Mouse (Mus musculus): Measurements from ENCODE around the gene Klk1b1. TPM values are rescaled to one million over a fixed set of nuclear protein-coding genes. Genes with fewer than 3 reads are reported as not detected.

Klk1b1 gene
- not detected in 2 replicates for polyA plus RNA-seq (2015; fragmentation: Nextera tagmentation; extraction: Ambion mirVana)

DNA sequence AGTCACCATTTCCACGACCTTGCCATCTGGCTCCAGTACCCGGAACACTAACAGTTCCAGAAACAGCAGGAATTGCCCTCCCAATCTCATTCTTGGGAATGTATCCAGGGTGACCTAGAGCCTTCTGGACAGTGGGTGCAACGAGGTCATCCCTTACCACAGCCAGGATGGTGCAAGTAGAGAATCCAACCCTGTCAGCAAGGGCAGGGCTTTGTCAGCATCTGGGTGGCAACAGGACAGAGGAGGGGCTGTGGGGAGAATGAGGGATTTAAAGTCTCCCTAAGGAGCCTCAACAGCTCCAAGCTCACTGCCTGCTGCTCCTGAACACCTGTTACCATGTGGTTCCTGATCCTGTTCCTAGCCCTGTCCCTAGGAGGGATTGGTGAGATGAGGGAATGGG lies at the start of gene Klk1b1:
Klk1b1 (plus strand) TSS at position 301 of the 400 bp plus-strand sequence.
- no peak for ATAC-seq
- no peak within 1 kb of the TSS for H3K27ac ChIP-seq (ENCODE audit: low read length)
- no peak within 1 kb of the TSS for H3K9ac ChIP-seq (ENCODE audit: low read depth, low read length)
- no peak within 1 kb of the TSS for H3K4me3 ChIP-seq (ENCODE audit: low read length)
- H3K4me2 ChIP-seq (ENCODE audit: low read depth, low read length), result no peak within 1 kb of the TSS
- no peaks in the 10 kb centered on the region for H3K36me3 ChIP-seq (ENCODE audit: control insufficient read depth, insufficient read depth, low read length)
- no peaks in the 10 kb centered on the region for H3K4me1 ChIP-seq (ENCODE audit: control insufficient read depth, insufficient read depth, low read length)
- H3K27me3 ChIP-seq (replicated peaks; ENCODE audit: control insufficient read depth, insufficient read depth, low read length), result no peaks in the 10 kb centered on the region
- 67% methylated on average over 3 of the region's 3 CpGs for WGBS
- H3K9me3 ChIP-seq (ENCODE audit: control insufficient read depth, low read length), result no peaks in the 10 kb centered on the region

- Histone ChIP-seq H3K27ac (ENCODE audit: low read length) (no peak overlapping the region), H3K9me3 (ENCODE audit: control insufficient read depth, low read length) (no peaks in the 10 kb centered on the region), H3K4me3 (ENCODE audit: low read length) (no peak overlapping the region), H3K4me2 (ENCODE audit: low read depth, low read length) (no peak overlapping the region), H3K36me3 (ENCODE audit: control insufficient read depth, insufficient read depth, low read length) (no peaks in the 10 kb centered on the region), H3K9ac (ENCODE audit: low read depth, low read length) (no peak overlapping the region), H3K27me3 (replicated peaks; ENCODE audit: control insufficient read depth, insufficient read depth, low read length) (no peaks in the 10 kb centered on the region), H3K4me1 (ENCODE audit: control insufficient read depth, insufficient read depth, low read length) (no peaks in the 10 kb centered on the region)
- no peak for ATAC-seq
- WGBS, result 87% methylated on average over 13 of the region's 13 CpGs
Measured at GRCm38 (mm10) chr7:43918426-43918825, 48.1 kb upstream of the Klk1b1 start.

GRCm38 (mm10) chr7:43918871-43919270 lies 47.7 kb upstream of the Klk1b1 start:
- H3K9me3 ChIP-seq (ENCODE audit: control insufficient read depth, low read length), result no peaks in the 10 kb centered on the region
- no peak overlapping the region for H3K4me3 ChIP-seq (ENCODE audit: low read length)
- no peaks in the 10 kb centered on the region for H3K27me3 ChIP-seq (replicated peaks; ENCODE audit: control insufficient read depth, insufficient read depth, low read length)
- H3K36me3 ChIP-seq (ENCODE audit: control insufficient read depth, insufficient read depth, low read length), result no peaks in the 10 kb centered on the region
- H3K4me2 ChIP-seq (ENCODE audit: low read depth, low read length), result no peak overlapping the region
- no peaks in the 10 kb centered on the region for H3K4me1 ChIP-seq (ENCODE audit: control insufficient read depth, insufficient read depth, low read length)
- no peak for ATAC-seq
- no peak overlapping the region for H3K27ac ChIP-seq (ENCODE audit: low read length)
- 67% methylated on average over 8 of the region's 8 CpGs for WGBS
- H3K9ac ChIP-seq (ENCODE audit: low read depth, low read length), result no peak overlapping the region

- Histone ChIP-seq H3K4me1 (ENCODE audit: control insufficient read depth, insufficient read depth, low read length) (no peaks in the 10 kb centered on the region), H3K4me2 (ENCODE audit: low read depth, low read length) (no peak overlapping the region), H3K27ac (ENCODE audit: low read length) (no peak overlapping the region), H3K4me3 (ENCODE audit: low read length) (no peak overlapping the region), H3K9ac (ENCODE audit: low read depth, low read length) (no peak overlapping the region), H3K9me3 (ENCODE audit: control insufficient read depth, low read length) (no peaks in the 10 kb centered on the region), H3K36me3 (ENCODE audit: control insufficient read depth, insufficient read depth, low read length) (no peaks in the 10 kb centered on the region), H3K27me3 (replicated peaks; ENCODE audit: control insufficient read depth, insufficient read depth, low read length) (no peaks in the 10 kb centered on the region)
- WGBS, result 26% methylated on average over 14 of the region's 14 CpGs
- peak; percentile 89 for ATAC-seq
Measured at GRCm38 (mm10) chr7:43919559-43920451, 46.7 kb upstream of the Klk1b1 start.

DNA sequence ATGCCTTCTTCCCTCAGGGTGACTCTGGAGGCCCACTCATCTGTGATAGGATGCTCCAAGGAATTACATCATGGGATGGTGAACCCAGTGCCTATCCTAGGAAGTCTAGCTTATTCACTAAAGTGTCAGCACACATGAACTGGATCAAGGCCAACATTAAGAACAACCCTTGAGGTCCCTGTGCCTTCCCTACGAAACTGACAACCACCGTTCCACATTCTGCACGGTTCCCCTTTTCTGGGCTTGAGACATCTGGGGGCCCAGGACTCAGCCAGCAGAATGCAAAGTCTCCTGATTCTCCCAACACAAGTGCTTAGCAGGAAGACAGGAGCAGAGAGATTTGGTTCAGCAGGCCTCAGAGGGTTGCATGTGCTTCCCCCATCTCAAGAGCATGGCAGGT lies 46.0 kb upstream of the Klk1b1 start:
- H3K36me3 ChIP-seq (ENCODE audit: control insufficient read depth, insufficient read depth, low read length), result no peaks in the 10 kb centered on the region
- WGBS, result 90% methylated on average over 3 of the region's 3 CpGs
- no peaks in the 10 kb centered on the region for H3K27me3 ChIP-seq (replicated peaks; ENCODE audit: control insufficient read depth, insufficient read depth, low read length)
- no peak overlapping the region for H3K27ac ChIP-seq (ENCODE audit: low read length)
- H3K4me1 ChIP-seq (ENCODE audit: control insufficient read depth, insufficient read depth, low read length), result no peaks in the 10 kb centered on the region
- ATAC-seq, result no peak
- H3K4me3 ChIP-seq (ENCODE audit: low read length), result no peak overlapping the region
- H3K9me3 ChIP-seq (ENCODE audit: control insufficient read depth, low read length), result no peaks in the 10 kb centered on the region
- H3K4me2 ChIP-seq (ENCODE audit: low read depth, low read length), result no peak overlapping the region
- H3K9ac ChIP-seq (ENCODE audit: low read depth, low read length), result no peak overlapping the region

- ATAC-seq, result no peak
- Histone ChIP-seq H3K4me3 (ENCODE audit: low read length) (no peak overlapping the region), H3K4me1 (ENCODE audit: control insufficient read depth, insufficient read depth, low read length) (no peaks in the 10 kb centered on the region), H3K36me3 (ENCODE audit: control insufficient read depth, insufficient read depth, low read length) (no peaks in the 10 kb centered on the region), H3K9ac (ENCODE audit: low read depth, low read length) (no peak overlapping the region), H3K27me3 (replicated peaks; ENCODE audit: control insufficient read depth, insufficient read depth, low read length) (no peaks in the 10 kb centered on the region), H3K9me3 (ENCODE audit: control insufficient read depth, low read length) (no peaks in the 10 kb centered on the region), H3K27ac (ENCODE audit: low read length) (no peak overlapping the region), H3K4me2 (ENCODE audit: low read depth, low read length) (no peak overlapping the region)
- WGBS, result 79% methylated on average over 6 of the region's 6 CpGs
Measured at GRCm38 (mm10) chr7:43921087-43921486, 45.5 kb upstream of the Klk1b1 start.

DNA sequence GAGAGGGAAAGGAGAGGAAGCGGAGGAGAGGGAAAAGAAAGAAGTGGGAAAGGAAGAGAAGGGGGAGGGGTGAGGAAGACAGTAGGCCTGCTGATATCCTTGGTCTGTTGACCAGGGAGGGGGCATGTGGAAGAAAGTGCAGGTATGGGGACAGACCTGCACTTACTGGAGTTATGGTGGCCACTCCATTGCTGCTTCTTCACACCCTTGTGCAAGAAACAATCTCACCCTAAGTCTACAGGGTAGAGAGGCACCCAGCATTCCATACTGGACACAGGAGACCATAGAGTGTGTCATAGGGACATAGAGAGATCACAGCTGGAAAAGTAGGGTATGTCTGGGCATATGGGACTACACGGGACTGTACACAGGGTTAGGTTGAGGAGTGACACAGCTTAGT lies 44.6 kb upstream of the Klk1b1 start:
- no peaks in the 10 kb centered on the region for H3K9me3 ChIP-seq (ENCODE audit: control insufficient read depth, low read length)
- no peaks in the 10 kb centered on the region for H3K27me3 ChIP-seq (replicated peaks; ENCODE audit: control insufficient read depth, insufficient read depth, low read length)
- no peak for ATAC-seq
- H3K27ac ChIP-seq (ENCODE audit: low read length), result no peak overlapping the region
- no peak overlapping the region for H3K4me3 ChIP-seq (ENCODE audit: low read length)
- no peak overlapping the region for H3K9ac ChIP-seq (ENCODE audit: low read depth, low read length)
- H3K36me3 ChIP-seq (ENCODE audit: control insufficient read depth, insufficient read depth, low read length), result no peaks in the 10 kb centered on the region
- no peak overlapping the region for H3K4me2 ChIP-seq (ENCODE audit: low read depth, low read length)
- no peaks in the 10 kb centered on the region for H3K4me1 ChIP-seq (ENCODE audit: control insufficient read depth, insufficient read depth, low read length)
- 77% methylated on average over 2 of the region's 2 CpGs for WGBS

GRCm38 (mm10) chr7:43925985-43926384 lies 40.6 kb upstream of the Klk1b1 start:
- no peaks in the 10 kb centered on the region for H3K4me1 ChIP-seq (ENCODE audit: control insufficient read depth, insufficient read depth, low read length)

DNA sequence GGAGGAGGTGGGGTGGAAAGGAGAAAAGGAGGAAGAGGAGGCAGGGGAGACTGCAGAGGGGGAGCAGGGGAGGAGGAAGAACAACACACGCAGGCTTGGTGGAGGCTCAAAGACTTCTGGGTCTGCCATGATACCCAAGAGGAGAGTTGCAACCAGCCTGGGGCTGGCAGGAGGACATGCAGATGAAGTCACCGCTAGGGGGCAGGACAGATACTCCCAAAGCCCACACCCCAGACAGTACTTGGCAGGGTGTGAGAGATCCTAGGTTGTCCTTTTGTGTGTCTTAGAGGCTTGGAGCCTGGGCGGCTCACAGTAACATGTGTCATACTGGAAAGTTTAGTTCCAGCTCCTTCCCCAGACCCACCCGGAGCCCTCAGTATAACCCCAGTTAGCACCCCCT lies 38.0 kb upstream of the Klk1b1 start:
- no peak overlapping the region for H3K4me2 ChIP-seq (ENCODE audit: low read depth, low read length)
- no peak overlapping the region for H3K9ac ChIP-seq (ENCODE audit: low read depth, low read length)
- H3K36me3 ChIP-seq (ENCODE audit: control insufficient read depth, insufficient read depth, low read length), result no peaks in the 10 kb centered on the region
- no peaks in the 10 kb centered on the region for H3K4me1 ChIP-seq (ENCODE audit: control insufficient read depth, insufficient read depth, low read length)
- H3K4me3 ChIP-seq (ENCODE audit: low read length), result no peak overlapping the region
- no peaks in the 10 kb centered on the region for H3K27me3 ChIP-seq (replicated peaks; ENCODE audit: control insufficient read depth, insufficient read depth, low read length)
- H3K9me3 ChIP-seq (ENCODE audit: control insufficient read depth, low read length), result no peaks in the 10 kb centered on the region
- no peak overlapping the region for H3K27ac ChIP-seq (ENCODE audit: low read length)
- ATAC-seq, result no peak
- WGBS, result 52% methylated on average over 4 of the region's 4 CpGs

More at GRCm38 (mm10) chr7:43925985-43926384, 40.6 kb upstream of the Klk1b1 start:
- WGBS, result 66% methylated on average over 5 of the region's 5 CpGs
- no peaks in the 10 kb centered on the region for H3K27me3 ChIP-seq (replicated peaks; ENCODE audit: control insufficient read depth, insufficient read depth, low read length)
- H3K9ac ChIP-seq (ENCODE audit: low read depth, low read length), result no peak overlapping the region
- H3K9me3 ChIP-seq (ENCODE audit: control insufficient read depth, low read length), result no peaks in the 10 kb centered on the region
- no peak for ATAC-seq
- no peaks in the 10 kb centered on the region for H3K36me3 ChIP-seq (ENCODE audit: control insufficient read depth, insufficient read depth, low read length)
- no peak overlapping the region for H3K27ac ChIP-seq (ENCODE audit: low read length)
- H3K4me2 ChIP-seq (ENCODE audit: low read depth, low read length), result no peak overlapping the region
- no peak overlapping the region for H3K4me3 ChIP-seq (ENCODE audit: low read length)
